Mouse (Mus musculus): Measurements from ENCODE around the gene Cltrn.

DNA sequence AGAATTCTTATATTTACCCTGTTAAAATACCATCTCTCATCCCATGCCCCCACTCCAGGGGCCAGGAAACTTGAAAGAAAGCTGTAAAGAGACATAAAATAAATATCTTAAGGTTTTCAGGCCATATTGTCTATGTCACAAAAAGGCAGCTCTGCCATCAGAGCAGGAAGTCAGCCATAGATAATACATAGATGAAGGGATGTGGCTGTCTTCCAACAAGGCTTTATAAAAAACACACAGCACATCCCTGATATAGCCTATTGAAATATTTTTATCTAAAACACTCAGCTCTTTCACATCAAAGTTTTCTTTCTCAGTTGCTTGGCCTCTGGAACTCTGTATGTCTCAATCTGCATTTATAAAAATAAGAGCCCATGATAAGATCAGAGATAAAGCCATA lies 65.0 kb downstream of the Cltrn start:
- TF ChIP-seq CTCF (IDR thresholded peaks at IDR 0.05; ENCODE audit: borderline replicate concordance, control insufficient read depth, extremely low read depth, insufficient read depth, low read length, poor library complexity) (no peak), POLR2A (IDR thresholded peaks at IDR 0.05; ENCODE audit: control insufficient read depth, extremely low read depth, insufficient read depth, low read length, poor library complexity) (no peak)
